Mouse (Mus musculus): ENCODE results near the gene Prep. TPM values are rescaled to one million over a fixed set of nuclear protein-coding genes. Genes with fewer than 3 reads are reported as not detected.

Prep gene
- polyA plus RNA-seq, 1 experiment from 2014 or later: 10.8 TPM

GRCm38 (mm10) chr10:45086637-45087036 is 19.6 kb downstream of the Prep start:
- Histone ChIP-seq H3K4me3 (ENCODE audit: low read depth, low read length) (no peak overlapping the region), H3K9ac (ENCODE audit: low read length) (no peak overlapping the region), H3K4me2 (replicated peaks; ENCODE audit: low read depth) (no peak overlapping the region), H3K36me3 (ENCODE audit: control insufficient read depth, insufficient read depth, low read length) (no peaks in the 10 kb centered on the region), H3K27me3 (ENCODE audit: control insufficient read depth, insufficient read depth, low read length) (no peaks in the 10 kb centered on the region), H3K27ac (replicated peaks) (no peak overlapping the region), H3K9me3 (ENCODE audit: control insufficient read depth, low read length) (no peaks in the 10 kb centered on the region), H3K4me1 (replicated peaks; ENCODE audit: control insufficient read depth, insufficient read depth) (no peaks in the 10 kb centered on the region)
- 57% methylated on average over 5 of the region's 5 CpGs for WGBS
- DNase-seq (ENCODE audit: low spot score) (no peak), ATAC-seq (ENCODE audit: low FRiP score, low TSS enrichment) (no peak)
- TF ChIP-seq EP300 (optimal IDR thresholded peaks at IDR 0.05) (no peak), CTCF (IDR thresholded peaks at IDR 0.05; ENCODE audit: low read depth) (peak; percentile 57)

- 59% methylated on average over 8 of the region's 8 CpGs for WGBS
- no peak for TF ChIP-seq EP300 (optimal IDR thresholded peaks at IDR 0.05)
- no peak for TF ChIP-seq CTCF (IDR thresholded peaks at IDR 0.05; ENCODE audit: low read depth)
- Histone ChIP-seq H3K4me3 (ENCODE audit: low read depth, low read length) (no peak overlapping the region), H3K4me2 (replicated peaks; ENCODE audit: low read depth) (no peak overlapping the region), H3K9ac (ENCODE audit: low read length) (no peak overlapping the region), H3K36me3 (ENCODE audit: control insufficient read depth, insufficient read depth, low read length) (0 out of 2 replicates have a peak, but pooled peaks cover 6% of the 10 kb centered on the region), H3K4me1 (replicated peaks; ENCODE audit: control insufficient read depth, insufficient read depth) (no peaks in the 10 kb centered on the region), H3K9me3 (ENCODE audit: control insufficient read depth, low read length) (no peaks in the 10 kb centered on the region), H3K27ac (replicated peaks) (no peak overlapping the region), H3K27me3 (ENCODE audit: control insufficient read depth, insufficient read depth, low read length) (no peaks in the 10 kb centered on the region)
- DNase-seq (ENCODE audit: low spot score) (no peak), ATAC-seq (ENCODE audit: low FRiP score, low TSS enrichment) (no peak)
These were observed 24.6 kb downstream of the Prep start for GRCm38 (mm10) chr10:45091462-45092079.

- Histone ChIP-seq H3K27ac (replicated peaks) (no peak overlapping the region), H3K9ac (ENCODE audit: low read length) (no peak overlapping the region), H3K4me3 (ENCODE audit: low read depth, low read length) (no peak overlapping the region), H3K4me1 (replicated peaks; ENCODE audit: control insufficient read depth, insufficient read depth) (no peaks in the 10 kb centered on the region), H3K9me3 (ENCODE audit: control insufficient read depth, low read length) (no peaks in the 10 kb centered on the region), H3K27me3 (ENCODE audit: control insufficient read depth, insufficient read depth, low read length) (no peaks in the 10 kb centered on the region), H3K4me2 (replicated peaks; ENCODE audit: low read depth) (no peak overlapping the region), H3K36me3 (ENCODE audit: control insufficient read depth, insufficient read depth, low read length) (0 out of 2 replicates have a peak, but pooled peaks cover 6% of the 10 kb centered on the region)
- no peak for DNase-seq (ENCODE audit: low spot score)
- no peak for TF ChIP-seq CTCF (IDR thresholded peaks at IDR 0.05; ENCODE audit: low read depth)
- no peak for TF ChIP-seq EP300 (optimal IDR thresholded peaks at IDR 0.05)
- ATAC-seq (ENCODE audit: low FRiP score, low TSS enrichment): no peak
- WGBS: 80% methylated on average over 12 of the region's 12 CpGs
These were observed 25.4 kb downstream of the Prep start for GRCm38 (mm10) chr10:45092080-45093056.

GRCm38 (mm10) chr10:45098751-45099150 is 31.7 kb downstream of the Prep start:
- Histone ChIP-seq H3K4me3 (ENCODE audit: low read depth, low read length) (no peak overlapping the region), H3K4me2 (replicated peaks; ENCODE audit: low read depth) (no peak overlapping the region), H3K27me3 (ENCODE audit: control insufficient read depth, insufficient read depth, low read length) (no peaks in the 10 kb centered on the region), H3K9ac (ENCODE audit: low read length) (no peak overlapping the region), H3K4me1 (replicated peaks; ENCODE audit: control insufficient read depth, insufficient read depth) (no peaks in the 10 kb centered on the region), H3K27ac (replicated peaks) (no peak overlapping the region), H3K9me3 (ENCODE audit: control insufficient read depth, low read length) (no peaks in the 10 kb centered on the region), H3K36me3 (ENCODE audit: control insufficient read depth, insufficient read depth, low read length) (0 out of 2 replicates have a peak, but pooled peaks cover 3% of the 10 kb centered on the region)
- TF ChIP-seq CTCF (IDR thresholded peaks at IDR 0.05; ENCODE audit: low read depth) (peak; percentile 61), EP300 (optimal IDR thresholded peaks at IDR 0.05) (no peak)
- ATAC-seq (ENCODE audit: low FRiP score, low TSS enrichment) (no peak), DNase-seq (ENCODE audit: low spot score) (no peak)
- 93% methylated on average over 2 of the region's 2 CpGs for WGBS

- no peak overlapping the region for H3K4me2 ChIP-seq (replicated peaks; ENCODE audit: low read depth)
- H3K4me3 ChIP-seq (ENCODE audit: low read depth, low read length): no peak overlapping the region
- H3K4me1 ChIP-seq (replicated peaks; ENCODE audit: control insufficient read depth, insufficient read depth): no peaks in the 10 kb centered on the region
- H3K9ac ChIP-seq (ENCODE audit: low read length): no peak overlapping the region
- H3K9me3 ChIP-seq (ENCODE audit: control insufficient read depth, low read length): no peaks in the 10 kb centered on the region
- TF ChIP-seq EP300 (optimal IDR thresholded peaks at IDR 0.05): no peak
- TF ChIP-seq CTCF (IDR thresholded peaks at IDR 0.05; ENCODE audit: low read depth): no peak
- ATAC-seq (ENCODE audit: low FRiP score, low TSS enrichment) (peak; percentile 29; the same call in 1 of the 2 replicates), DNase-seq (ENCODE audit: low spot score) (no peak)
- H3K36me3 ChIP-seq (ENCODE audit: control insufficient read depth, insufficient read depth, low read length): 0 out of 2 replicates have a peak, but pooled peaks cover 3% of the 10 kb centered on the region
- H3K27ac ChIP-seq (replicated peaks): no peak overlapping the region
- WGBS: 77% methylated on average over 11 of the region's 11 CpGs
- H3K27me3 ChIP-seq (ENCODE audit: control insufficient read depth, insufficient read depth, low read length): no peaks in the 10 kb centered on the region
These were observed 33.5 kb downstream of the Prep start for GRCm38 (mm10) chr10:45100473-45100872.
